Mouse (Mus musculus): ENCODE data around the gene Hspa1l. TPM values are rescaled to one million over a fixed set of nuclear protein-coding genes. Genes with fewer than 3 reads are reported as not detected.
"Not testable (repeated sequence)": the region's sequence is repeated elsewhere in the genome, so short reads cannot be mapped to it uniquely, and the experiment has no call there.

Gene Hspa1l
- polyA plus RNA-seq, 1 experiment, result 0.58 TPM

DNA sequence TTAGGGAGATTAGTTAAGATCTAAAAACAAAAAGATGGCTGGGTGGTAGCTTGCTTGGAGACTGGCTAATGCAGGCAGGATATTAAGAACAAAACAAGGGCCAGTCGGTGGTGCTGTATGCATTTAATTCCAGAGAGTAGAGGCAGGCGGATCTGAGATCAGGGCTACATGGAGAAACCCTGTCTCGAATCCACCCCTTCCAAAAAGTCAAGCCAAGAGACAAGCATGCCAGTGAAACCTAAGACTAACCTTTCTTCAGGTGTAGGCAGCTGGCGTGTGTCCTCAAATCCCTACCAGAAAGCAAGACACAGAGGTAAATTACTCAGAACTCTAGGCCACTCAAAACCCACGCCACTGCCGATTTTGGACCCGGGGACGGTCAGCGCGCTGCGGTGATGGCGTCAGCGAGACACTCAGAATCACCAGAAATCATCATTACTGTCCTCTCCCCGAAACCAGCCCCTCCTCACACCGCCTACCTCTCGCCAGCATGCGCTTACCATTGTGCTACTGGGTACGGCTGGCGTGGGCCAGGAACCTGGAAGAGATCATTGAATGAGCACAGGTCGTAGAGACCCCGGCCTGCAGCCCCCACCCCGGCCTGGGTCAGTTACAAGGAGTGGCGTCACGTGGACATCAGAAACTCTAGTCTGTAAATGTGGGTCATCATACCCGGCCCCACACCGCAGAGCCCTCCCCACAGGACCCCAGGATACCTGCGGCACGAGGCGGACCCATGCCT is 20.7 kb upstream of the Hspa1l start:
- Histone ChIP-seq H3K4me3 (ENCODE audit: insufficient read depth, low read depth, low read length) (peak overlapping the region; percentile 99), H3K4me1 (ENCODE audit: control insufficient read depth, insufficient read depth, low read length) (peaks cover 9% of the 10 kb centered on the region; the same call in 1 of the 2 replicates), H3K36me3 (ENCODE audit: control insufficient read depth, insufficient read depth, low read length) (no peaks in the 10 kb centered on the region), H3K27me3 (replicated peaks; ENCODE audit: control insufficient read depth, insufficient read depth, low read length) (no peaks in the 10 kb centered on the region), H3K27ac (ENCODE audit: insufficient read depth, low read depth, low read length) (peak overlapping the region; percentile 85)
- TF ChIP-seq POLR2A (IDR thresholded peaks at IDR 0.05; ENCODE audit: low read depth, low read length), result no peak
- TF ChIP-seq CTCF (conservative IDR thresholded peaks at IDR 0.05; ENCODE audit: insufficient read depth, insufficient read length, low read depth, low read length), result no peak
- under 1% methylated on average over 29 of the region's 29 CpGs for WGBS
- no peak for DNase-seq

DNA sequence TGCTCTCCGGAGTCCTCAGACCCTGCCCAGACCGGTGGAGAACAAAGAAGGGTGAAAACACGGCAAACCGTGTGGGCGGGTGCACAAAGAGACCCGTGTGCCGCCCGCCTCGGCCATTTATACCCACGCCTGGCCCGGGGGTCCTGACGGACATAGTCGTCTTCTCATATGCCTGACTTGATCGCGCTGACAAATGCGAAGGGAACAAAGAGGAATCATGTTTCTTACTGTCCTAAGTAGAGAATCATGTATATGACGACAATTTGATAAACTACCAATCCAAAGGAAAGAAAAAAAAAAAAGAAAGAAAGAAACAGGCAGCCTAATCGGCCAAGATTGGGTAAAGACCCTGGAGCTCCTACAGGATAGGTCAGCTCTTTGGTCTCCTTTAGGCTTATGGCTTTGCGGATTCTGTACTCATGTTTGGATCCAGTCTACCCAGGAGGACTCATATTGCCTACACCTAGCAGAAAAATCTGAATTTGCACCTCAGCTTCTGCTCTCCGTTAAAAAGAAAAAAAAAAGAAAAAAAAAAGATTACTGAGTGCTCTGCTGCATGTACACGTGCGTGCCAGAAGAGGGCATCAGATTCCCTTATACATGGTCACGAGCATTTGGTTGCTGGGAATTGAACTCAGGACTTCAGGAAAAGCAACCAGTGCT is 20.0 kb upstream of the Hspa1l start:
- peak; percentile 84 for TF ChIP-seq POLR2A (IDR thresholded peaks at IDR 0.05; ENCODE audit: low read depth, low read length)
- peak; percentile 67 for TF ChIP-seq CTCF (conservative IDR thresholded peaks at IDR 0.05; ENCODE audit: insufficient read depth, insufficient read length, low read depth, low read length)
- Histone ChIP-seq H3K27me3 (replicated peaks; ENCODE audit: control insufficient read depth, insufficient read depth, low read length) (no peaks in the 10 kb centered on the region), H3K4me3 (ENCODE audit: insufficient read depth, low read depth, low read length) (peak overlapping the region; percentile 99), H3K4me1 (ENCODE audit: control insufficient read depth, insufficient read depth, low read length) (peaks cover 9% of the 10 kb centered on the region; the same call in 1 of the 2 replicates), H3K36me3 (ENCODE audit: control insufficient read depth, insufficient read depth, low read length) (no peaks in the 10 kb centered on the region), H3K27ac (ENCODE audit: insufficient read depth, low read depth, low read length) (peak overlapping the region; percentile 85)
- DNase-seq, result peak; percentile 83
- under 1% methylated on average over 23 of the region's 23 CpGs for WGBS

DNA sequence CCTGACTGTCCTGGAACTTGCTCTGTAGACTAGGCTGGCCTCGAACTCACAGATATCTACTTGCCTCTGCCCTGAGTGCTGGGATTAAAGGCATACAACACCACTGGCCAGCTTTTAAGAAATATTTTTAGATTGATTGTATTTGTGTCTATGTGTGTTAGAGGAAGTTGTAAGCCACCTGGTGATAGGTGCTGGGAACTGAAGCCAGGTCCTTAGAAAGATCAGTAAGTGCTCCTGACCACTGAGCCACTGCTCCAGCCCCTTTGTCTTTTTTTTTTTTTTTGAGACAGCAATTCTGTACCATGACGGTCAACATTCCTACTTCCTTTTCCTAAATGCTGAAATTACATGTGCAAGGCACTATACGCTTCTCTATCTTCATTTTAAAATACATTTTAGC is 19.2 kb upstream of the Hspa1l start:
- H3K36me3 ChIP-seq (ENCODE audit: control insufficient read depth, insufficient read depth, low read length), result no peaks in the 10 kb centered on the region
- no peak overlapping the region; the same call in 1 of the 2 replicates for H3K27ac ChIP-seq (ENCODE audit: insufficient read depth, low read depth, low read length)
- TF ChIP-seq CTCF (conservative IDR thresholded peaks at IDR 0.05; ENCODE audit: insufficient read depth, insufficient read length, low read depth, low read length) (no peak), POLR2A (IDR thresholded peaks at IDR 0.05; ENCODE audit: low read depth, low read length) (no peak)
- no peak overlapping the region for H3K4me3 ChIP-seq (ENCODE audit: insufficient read depth, low read depth, low read length)
- H3K27me3 ChIP-seq (replicated peaks; ENCODE audit: control insufficient read depth, insufficient read depth, low read length), result no peaks in the 10 kb centered on the region
- no peak for DNase-seq
- WGBS, result 93% methylated on average over 3 of the region's 3 CpGs
- H3K4me1 ChIP-seq (ENCODE audit: control insufficient read depth, insufficient read depth, low read length), result peaks cover 9% of the 10 kb centered on the region; the same call in 1 of the 2 replicates

DNA sequence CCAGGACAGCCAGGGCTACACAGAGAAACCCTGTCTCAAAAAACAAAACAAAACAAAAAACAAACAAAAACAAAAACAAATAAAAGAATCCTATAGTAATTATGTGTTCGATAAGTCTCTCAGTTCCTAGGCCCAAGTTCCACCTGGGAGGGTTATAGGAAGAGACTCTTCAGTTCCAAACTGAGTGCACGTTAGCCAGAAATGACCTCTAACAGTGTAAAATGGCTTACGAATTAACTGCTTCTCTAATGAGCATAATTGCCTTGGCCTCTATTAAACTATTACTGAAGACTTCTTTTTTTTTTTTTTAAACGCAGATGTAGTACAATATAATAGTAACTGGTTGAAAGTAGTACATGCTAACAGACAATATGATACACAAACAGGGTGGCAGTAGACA is 18.6 kb upstream of the Hspa1l start:
- TF ChIP-seq CTCF (conservative IDR thresholded peaks at IDR 0.05; ENCODE audit: insufficient read depth, insufficient read length, low read depth, low read length), result no peak
- no peak for TF ChIP-seq POLR2A (IDR thresholded peaks at IDR 0.05; ENCODE audit: low read depth, low read length)
- H3K4me1 ChIP-seq (ENCODE audit: control insufficient read depth, insufficient read depth, low read length), result peaks cover 9% of the 10 kb centered on the region; the same call in 1 of the 2 replicates
- no peaks in the 10 kb centered on the region for H3K27me3 ChIP-seq (replicated peaks; ENCODE audit: control insufficient read depth, insufficient read depth, low read length)
- DNase-seq, result peak; percentile 80
- no peak overlapping the region for H3K27ac ChIP-seq (ENCODE audit: insufficient read depth, low read depth, low read length)
- H3K36me3 ChIP-seq (ENCODE audit: control insufficient read depth, insufficient read depth, low read length), result no peaks in the 10 kb centered on the region
- WGBS, result 39% methylated on average over 4 of the region's 4 CpGs
- no peak overlapping the region for H3K4me3 ChIP-seq (ENCODE audit: insufficient read depth, low read depth, low read length)

DNA sequence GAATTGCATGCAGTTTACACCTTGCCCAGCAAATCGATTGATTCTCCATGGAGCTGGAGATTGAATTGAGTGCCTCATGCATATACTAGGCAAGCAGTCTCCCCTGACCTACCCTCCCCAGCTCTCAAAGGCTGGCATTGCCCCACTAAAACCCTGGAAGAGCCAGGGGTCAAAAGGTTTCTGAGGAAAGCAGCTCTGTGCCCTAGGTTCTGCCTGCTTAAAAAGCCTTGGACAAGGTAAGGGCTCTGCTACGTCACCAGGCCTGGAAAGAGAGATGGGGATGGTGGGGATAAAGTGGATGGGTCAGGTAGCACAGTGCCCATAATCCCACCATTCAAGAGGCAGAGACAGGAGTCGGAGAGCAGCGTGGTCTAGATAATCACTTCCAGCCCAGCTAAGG is 17.7 kb upstream of the Hspa1l start:
- Histone ChIP-seq H3K4me1 (ENCODE audit: control insufficient read depth, insufficient read depth, low read length) (peaks cover 9% of the 10 kb centered on the region; the same call in 1 of the 2 replicates), H3K36me3 (ENCODE audit: control insufficient read depth, insufficient read depth, low read length) (no peaks in the 10 kb centered on the region), H3K27me3 (replicated peaks; ENCODE audit: control insufficient read depth, insufficient read depth, low read length) (no peaks in the 10 kb centered on the region), H3K4me3 (ENCODE audit: insufficient read depth, low read depth, low read length) (no peak overlapping the region), H3K27ac (ENCODE audit: insufficient read depth, low read depth, low read length) (no peak overlapping the region)
- no peak for DNase-seq
- TF ChIP-seq POLR2A (IDR thresholded peaks at IDR 0.05; ENCODE audit: low read depth, low read length) (no peak), CTCF (conservative IDR thresholded peaks at IDR 0.05; ENCODE audit: insufficient read depth, insufficient read length, low read depth, low read length) (no peak)
- WGBS, result 87% methylated on average over 4 of the region's 4 CpGs

DNA sequence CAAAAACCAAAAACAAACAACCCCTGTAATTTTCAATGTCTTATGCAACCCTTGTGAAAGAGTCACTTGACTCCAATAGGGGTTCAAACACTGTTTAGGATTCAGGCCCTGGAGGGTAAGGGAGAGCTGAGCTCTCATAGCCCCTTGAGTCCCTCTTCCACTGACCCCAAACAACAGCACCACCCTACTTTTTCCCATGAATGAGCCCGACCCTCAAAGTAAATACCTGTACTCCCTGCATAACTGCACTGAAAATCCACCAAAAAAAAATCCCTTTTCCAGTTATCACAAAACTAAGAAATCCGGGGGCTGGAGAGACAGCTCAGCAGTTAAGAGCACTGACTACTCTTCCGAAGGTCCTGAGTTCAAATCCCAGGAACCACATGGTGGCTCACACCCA is 16.6 kb upstream of the Hspa1l start:
- TF ChIP-seq POLR2A (IDR thresholded peaks at IDR 0.05; ENCODE audit: low read depth, low read length), result no peak
- WGBS, result 82% methylated on average over 3 of the region's 3 CpGs
- Histone ChIP-seq H3K27me3 (replicated peaks; ENCODE audit: control insufficient read depth, insufficient read depth, low read length) (no peaks in the 10 kb centered on the region), H3K4me1 (ENCODE audit: control insufficient read depth, insufficient read depth, low read length) (peaks cover 8% of the 10 kb centered on the region; the same call in 1 of the 2 replicates), H3K4me3 (ENCODE audit: insufficient read depth, low read depth, low read length) (no peak overlapping the region), H3K27ac (ENCODE audit: insufficient read depth, low read depth, low read length) (no peak overlapping the region), H3K36me3 (ENCODE audit: control insufficient read depth, insufficient read depth, low read length) (no peaks in the 10 kb centered on the region)
- no peak for DNase-seq

DNA sequence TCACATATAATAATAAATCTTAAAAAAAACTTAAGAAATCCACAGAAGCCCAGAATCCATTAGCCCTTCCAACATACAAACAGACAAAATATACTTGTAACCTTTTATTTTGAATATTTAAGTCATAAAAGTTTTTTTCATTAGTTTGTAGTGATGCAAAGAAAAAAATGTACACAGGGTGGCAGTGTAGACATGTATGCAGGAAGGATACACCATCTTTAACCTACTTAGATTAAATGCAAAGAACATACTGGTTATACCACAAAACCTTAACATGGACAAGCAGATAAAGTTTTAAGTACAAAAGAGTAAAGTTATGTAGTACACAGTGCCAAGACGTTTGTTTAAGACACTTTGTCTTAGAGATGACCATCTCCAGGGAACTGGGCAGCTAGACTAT is 16.2 kb upstream of the Hspa1l start:
- no peaks in the 10 kb centered on the region for H3K27me3 ChIP-seq (replicated peaks; ENCODE audit: control insufficient read depth, insufficient read depth, low read length)
- no peak overlapping the region for H3K4me3 ChIP-seq (ENCODE audit: insufficient read depth, low read depth, low read length)
- no peak for DNase-seq
- H3K4me1 ChIP-seq (ENCODE audit: control insufficient read depth, insufficient read depth, low read length), result peaks cover 8% of the 10 kb centered on the region; the same call in 1 of the 2 replicates
- H3K27ac ChIP-seq (ENCODE audit: insufficient read depth, low read depth, low read length), result no peak overlapping the region
- 34% methylated on average over 1 of the region's 1 CpGs for WGBS
- H3K36me3 ChIP-seq (ENCODE audit: control insufficient read depth, insufficient read depth, low read length), result no peaks in the 10 kb centered on the region
- TF ChIP-seq CTCF (conservative IDR thresholded peaks at IDR 0.05; ENCODE audit: insufficient read depth, insufficient read length, low read depth, low read length) (no peak), POLR2A (IDR thresholded peaks at IDR 0.05; ENCODE audit: low read depth, low read length) (no peak)

DNA sequence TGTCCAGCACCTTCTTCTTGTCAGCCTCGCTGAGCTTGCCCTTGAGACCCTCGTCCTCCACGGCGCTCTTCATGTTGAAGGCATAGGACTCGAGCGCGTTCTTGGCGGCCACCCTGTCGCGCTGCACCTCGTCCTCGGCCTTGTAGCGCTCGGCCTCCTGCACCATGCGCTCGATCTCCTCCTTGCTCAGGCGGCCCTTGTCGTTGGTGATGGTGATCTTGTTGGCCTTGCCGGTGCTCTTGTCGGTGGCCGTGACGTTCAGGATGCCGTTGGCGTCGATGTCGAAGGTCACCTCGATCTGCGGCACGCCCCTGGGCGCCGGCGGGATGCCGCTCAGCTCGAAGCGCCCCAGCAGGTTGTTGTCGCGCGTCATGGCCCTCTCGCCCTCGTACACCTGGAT is 15.2 kb upstream of the Hspa1l start:
- not testable (repeated sequence) for H3K4me1 ChIP-seq (ENCODE audit: control insufficient read depth, insufficient read depth, low read length); H3K27me3 ChIP-seq (replicated peaks; ENCODE audit: control insufficient read depth, insufficient read depth, low read length); H3K27ac ChIP-seq (ENCODE audit: insufficient read depth, low read depth, low read length); H3K36me3 ChIP-seq (ENCODE audit: control insufficient read depth, insufficient read depth, low read length); DNase-seq
- H3K4me3 ChIP-seq (ENCODE audit: insufficient read depth, low read depth, low read length), result peak overlapping the region; percentile 44; the same call in 1 of the 2 replicates
- 22% methylated on average over 39 of the region's 40 CpGs for WGBS

DNA sequence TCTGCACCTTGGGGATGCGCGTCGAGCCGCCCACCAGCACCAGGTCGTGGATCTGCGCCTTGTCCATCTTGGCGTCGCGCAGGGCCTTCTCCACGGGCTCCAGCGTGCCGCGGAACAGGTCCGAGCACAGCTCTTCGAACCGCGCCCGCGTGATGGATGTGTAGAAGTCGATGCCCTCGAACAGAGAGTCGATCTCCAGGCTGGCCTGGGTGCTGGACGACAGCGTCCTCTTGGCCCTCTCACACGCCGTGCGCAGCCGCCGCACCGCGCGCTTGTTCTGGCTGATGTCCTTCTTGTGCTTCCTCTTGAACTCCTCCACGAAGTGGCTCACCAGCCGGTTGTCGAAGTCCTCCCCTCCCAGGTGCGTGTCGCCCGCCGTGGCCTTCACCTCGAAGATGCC is 14.5 kb upstream of the Hspa1l start:
- not testable (repeated sequence) for DNase-seq; H3K27ac ChIP-seq (ENCODE audit: insufficient read depth, low read depth, low read length); H3K4me1 ChIP-seq (ENCODE audit: control insufficient read depth, insufficient read depth, low read length); H3K27me3 ChIP-seq (replicated peaks; ENCODE audit: control insufficient read depth, insufficient read depth, low read length); H3K4me3 ChIP-seq (ENCODE audit: insufficient read depth, low read depth, low read length); H3K36me3 ChIP-seq (ENCODE audit: control insufficient read depth, insufficient read depth, low read length)
- 37% methylated on average over 32 of the region's 40 CpGs for WGBS

DNA sequence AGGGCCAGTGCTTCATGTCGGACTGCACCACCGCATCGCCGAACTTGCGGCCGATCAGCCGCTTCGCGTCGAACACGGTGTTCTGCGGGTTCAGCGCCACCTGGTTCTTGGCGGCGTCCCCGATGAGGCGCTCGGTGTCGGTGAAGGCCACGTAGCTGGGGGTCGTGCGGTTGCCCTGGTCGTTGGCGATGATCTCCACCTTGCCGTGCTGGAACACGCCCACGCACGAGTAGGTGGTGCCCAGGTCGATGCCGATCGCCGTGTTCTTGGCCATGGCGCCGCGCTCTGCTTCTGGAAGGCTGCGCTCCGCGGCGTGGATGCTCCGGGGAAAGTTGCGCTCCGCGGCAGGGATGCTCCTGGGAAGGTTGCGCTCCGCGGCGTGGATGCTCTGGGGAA is 13.8 kb upstream of the Hspa1l start:
- not testable (repeated sequence) for H3K4me1 ChIP-seq (ENCODE audit: control insufficient read depth, insufficient read depth, low read length); H3K27me3 ChIP-seq (replicated peaks; ENCODE audit: control insufficient read depth, insufficient read depth, low read length); DNase-seq; H3K36me3 ChIP-seq (ENCODE audit: control insufficient read depth, insufficient read depth, low read length); H3K27ac ChIP-seq (ENCODE audit: insufficient read depth, low read depth, low read length)
- under 1% methylated on average over 27 of the region's 47 CpGs for WGBS
- peak overlapping the region; percentile 50 for H3K4me3 ChIP-seq (ENCODE audit: insufficient read depth, low read depth, low read length)

Data from kidney, adult 2 months (tissue).